Mouse (Mus musculus) midbrain, embryonic 16.5 days (tissue): ENCODE measurements around the gene Fbxl4. TPM values are rescaled to one million over a fixed set of nuclear protein-coding genes. Genes with fewer than 3 reads are reported as not detected.

Source experiments
- ATAC-seq: fragments of 200-750 bp; cut with Nextera tagmentation; 2 replicates; pipeline ENCODE4 v1.8.0; 2017; ENCODE audit warnings: moderate TSS enrichment
- H3K27ac ChIP-seq: fragments of 300-500 bp; sonication (generic); 2 replicates; pipeline ENCODE4 v1.5.1; 2014; ENCODE audit warnings: mild to moderate bottlenecking, low read length, mixed read lengths
- H3K27me3 ChIP-seq: fragments of 300-500 bp; sonication (generic); 2 replicates; pipeline ENCODE4 v1.6.1; 2014; ENCODE audit warnings: low read depth, low read length, mixed read lengths; ENCODE audit not compliant: control insufficient read depth, insufficient read depth
- H3K36me3 ChIP-seq: fragments of 300-500 bp; sonication (generic); 2 replicates; pipeline ENCODE4 v1.6.1; 2014; ENCODE audit warnings: mild to moderate bottlenecking, low read length, moderate library complexity, mixed read lengths; ENCODE audit not compliant: control insufficient read depth, insufficient read depth
- H3K4me1 ChIP-seq: fragments of 300-500 bp; sonication (generic); 2 replicates; pipeline ENCODE4 v1.6.1; 2014; ENCODE audit warnings: mild to moderate bottlenecking, low read length, mixed read lengths; ENCODE audit not compliant: control insufficient read depth, insufficient read depth
- H3K4me2 ChIP-seq: fragments of 300-500 bp; sonication (generic); 2 replicates; pipeline ENCODE4 v1.6.1; 2014; ENCODE audit warnings: mild to moderate bottlenecking, low read length, mixed read lengths
- H3K4me3 ChIP-seq: fragments of 300-500 bp; sonication (generic); 2 replicates; pipeline ENCODE4 v1.5.1; 2014; ENCODE audit warnings: low read depth, mild to moderate bottlenecking, low read length, moderate library complexity, mixed read lengths
- H3K9ac ChIP-seq: fragments of 300-500 bp; sonication (generic); 2 replicates; pipeline ENCODE4 v1.6.1; 2014; ENCODE audit warnings: low read depth, low read length, mixed read lengths
- H3K9me3 ChIP-seq: fragments of 300-500 bp; sonication (generic); replicated peaks from 2 replicates; pipeline ENCODE4 v1.6.1; 2014; ENCODE audit warnings: mild to moderate bottlenecking, low read length, mixed read lengths; ENCODE audit not compliant: control insufficient read depth, poor library complexity, severe bottlenecking
- WGBS: fragments of 180-500 bp; shearing (Covaris S2); extraction: QIAGEN DNeasy Blood & Tissue Kit; methylation state at CpG from one replicate; pipeline ENCODE4 v1.1.7; 2014; 5-methylcytosine and 5-hydroxymethylcytosine counted together
- polyA plus RNA-seq: library from polyadenylated mRNA; unstranded; fragments of >200 nt; fragmentation: Nextera tagmentation; extraction: Ambion mirVana; gene quantifications from 2 replicates; pipeline ENCODE4 v1.2.1, GENCODE M21; 2015

Gene Fbxl4
- polyA plus RNA-seq, 1 experiment from 2014 or later: 17.3 TPM

DNA sequence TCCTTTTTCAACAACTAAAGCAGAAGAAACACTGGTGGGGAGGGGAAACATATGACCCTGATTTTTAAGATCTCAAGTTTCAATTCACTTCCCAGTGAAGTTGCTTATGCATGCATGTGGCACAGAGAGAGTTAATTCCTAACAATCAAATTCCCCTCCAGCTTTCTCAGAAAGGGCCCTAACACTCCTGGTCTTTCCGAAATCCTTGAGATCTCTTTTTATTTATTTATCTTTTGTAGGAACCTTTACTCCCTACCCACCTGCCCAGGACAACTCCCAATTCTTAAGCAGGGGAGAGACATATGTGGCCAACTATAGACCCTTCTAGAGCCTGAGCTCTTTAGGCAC is 123.5 kb downstream of the Fbxl4 start:
- Histone ChIP-seq H3K4me1 (peaks cover 29% of the 10 kb centered on the region), H3K4me3 (peak overlapping the region; percentile 30), H3K9ac (peak overlapping the region; percentile 72), H3K27ac (peak overlapping the region; percentile 72), H3K27me3 (no peaks in the 10 kb centered on the region), H3K9me3 (no peaks in the 10 kb centered on the region), H3K4me2 (peak overlapping the region; percentile 73), H3K36me3 (no peaks in the 10 kb centered on the region)
- WGBS: 12% methylated on average over 1 of the region's 1 CpGs
- no peak for ATAC-seq

DNA sequence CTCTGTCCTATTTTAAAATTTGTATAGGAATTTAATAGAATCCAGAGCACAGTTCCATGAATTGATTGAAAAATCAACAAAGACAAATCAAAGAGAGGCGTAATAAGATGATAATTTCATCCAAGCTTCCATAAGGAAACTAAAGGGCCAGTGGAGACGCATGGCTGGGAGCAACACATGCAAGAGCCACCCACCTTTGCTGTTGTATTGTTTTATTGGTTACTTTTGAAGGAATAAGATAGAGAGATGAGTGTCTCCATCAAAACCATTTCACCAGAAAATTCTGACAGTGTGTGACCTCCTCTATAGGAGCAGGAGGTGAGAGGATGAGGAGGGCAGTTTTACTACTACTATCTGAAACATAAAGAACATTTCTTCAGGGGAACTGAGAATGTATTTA is 124.8 kb downstream of the Fbxl4 start:
- no peak for ATAC-seq
- Histone ChIP-seq H3K4me3 (peak overlapping the region; percentile 10), H3K36me3 (no peaks in the 10 kb centered on the region), H3K27me3 (no peaks in the 10 kb centered on the region), H3K9me3 (no peaks in the 10 kb centered on the region), H3K27ac (peak overlapping the region; percentile 17; the same call in 1 of the 2 replicates), H3K4me2 (peak overlapping the region; percentile 73), H3K4me1 (peaks cover 28% of the 10 kb centered on the region), H3K9ac (peak overlapping the region; percentile 72)
- 17% methylated on average over 2 of the region's 2 CpGs for WGBS

DNA sequence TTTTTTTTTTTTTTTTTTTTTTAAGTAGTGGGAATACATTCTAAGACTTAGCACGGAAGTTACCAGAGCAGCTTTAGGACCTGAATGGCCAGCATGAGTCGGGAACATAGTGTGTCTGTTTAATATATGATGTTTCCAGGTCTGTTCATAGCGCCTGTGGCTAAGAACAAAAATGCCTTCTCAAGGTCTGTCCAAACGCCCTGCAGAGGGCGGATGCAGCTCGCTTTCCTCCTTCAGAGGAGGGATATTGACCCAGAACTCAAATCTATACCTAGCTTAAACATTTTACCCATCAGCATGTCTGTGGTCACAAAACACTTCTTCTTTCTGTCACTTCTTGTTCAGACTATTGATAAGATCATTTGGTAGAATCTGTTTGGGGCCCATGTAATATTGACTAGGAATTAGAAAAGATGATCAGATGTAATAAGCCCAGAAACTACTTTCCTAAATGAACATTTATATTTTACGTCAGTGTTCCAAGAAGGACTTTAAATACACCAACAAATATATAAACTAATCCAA is 125.5 kb downstream of the Fbxl4 start:
- Histone ChIP-seq H3K9ac (peak overlapping the region; percentile 25; the same call in 1 of the 2 replicates), H3K27me3 (no peaks in the 10 kb centered on the region), H3K4me3 (peak overlapping the region; percentile 43), H3K27ac (peak overlapping the region; percentile 61), H3K4me2 (peak overlapping the region; percentile 70), H3K9me3 (no peaks in the 10 kb centered on the region), H3K4me1 (peaks cover 26% of the 10 kb centered on the region), H3K36me3 (no peaks in the 10 kb centered on the region)
- no peak for ATAC-seq
- 6% methylated on average over 7 of the region's 7 CpGs for WGBS

DNA sequence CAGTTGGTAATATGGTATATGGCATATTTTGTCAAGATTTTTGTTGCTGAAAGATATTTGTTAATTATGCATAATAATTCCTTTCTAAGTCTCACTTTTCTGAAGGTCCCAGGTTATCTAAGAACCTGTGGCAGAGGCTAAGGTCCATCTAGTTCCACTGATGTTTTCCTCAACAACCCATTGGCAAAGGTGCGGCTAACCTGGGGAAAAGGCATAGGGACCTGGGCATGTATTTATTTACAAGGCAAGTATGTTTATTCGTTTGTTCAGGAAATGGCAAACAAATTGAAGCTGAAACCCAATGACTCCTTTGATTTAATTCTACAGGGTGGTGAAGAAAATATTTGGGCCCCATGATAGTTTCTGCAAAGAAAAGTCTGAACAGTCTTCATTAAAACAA is 126.2 kb downstream of the Fbxl4 start:
- H3K36me3 ChIP-seq: no peaks in the 10 kb centered on the region
- no peak overlapping the region for H3K27ac ChIP-seq
- 19% methylated on average over 2 of the region's 2 CpGs for WGBS
- H3K4me1 ChIP-seq: peaks cover 22% of the 10 kb centered on the region
- peak overlapping the region; percentile 43 for H3K4me3 ChIP-seq
- H3K9me3 ChIP-seq: no peaks in the 10 kb centered on the region
- ATAC-seq: no peak
- H3K9ac ChIP-seq: peak overlapping the region; percentile 62
- no peaks in the 10 kb centered on the region for H3K27me3 ChIP-seq
- H3K4me2 ChIP-seq: peak overlapping the region; percentile 70

Other genes with a start within 250 kb of the Fbxl4 start
- gene Pou3f2, start 130.8 kb downstream of the Fbxl4 start, polyA plus RNA-seq: 33.4 and 35.5 TPM in 2 replicates